Mouse (Mus musculus) heart, embryonic 10.5 days (tissue): ENCODE data around the gene Cbx7. TPM values are rescaled to one million over a fixed set of nuclear protein-coding genes. Genes with fewer than 3 reads are reported as not detected.
"Not testable (repeated sequence)": the region's sequence is repeated elsewhere in the genome, so short reads cannot be mapped to it uniquely, and the experiment has no call there.

ENCODE experiments used
- DNase-seq: peaks from one replicate; pipeline ENCODE4 v3.0.0-alpha.2; 2017; ENCODE audit warnings: low spot score
- H3K27ac ChIP-seq: fragments of 300-500 bp; sonication (generic); 2 replicates; pipeline ENCODE4 v1.5.1; 2016; ENCODE audit warnings: mild to moderate bottlenecking
- H3K27me3 ChIP-seq: fragments of 300-500 bp; sonication (generic); 2 replicates; pipeline ENCODE4 v1.6.1; 2016; ENCODE audit warnings: mild to moderate bottlenecking; ENCODE audit not compliant: poor library complexity, insufficient read depth, severe bottlenecking
- H3K36me3 ChIP-seq: fragments of 300-500 bp; sonication (generic); 2 replicates; pipeline ENCODE4 v1.6.1; 2016; ENCODE audit warnings: mild to moderate bottlenecking, moderate library complexity
- H3K4me1 ChIP-seq: fragments of 300-500 bp; sonication (generic); 2 replicates; pipeline ENCODE4 v1.6.1; 2016; ENCODE audit warnings: mild to moderate bottlenecking
- H3K4me3 ChIP-seq: fragments of 300-500 bp; sonication (generic); 2 replicates; pipeline ENCODE4 v1.5.1; 2016; ENCODE audit warnings: mild to moderate bottlenecking, moderate library complexity
- H3K9me3 ChIP-seq: fragments of 300-500 bp; sonication (generic); 2 replicates; pipeline ENCODE4 v1.6.1; 2016; ENCODE audit warnings: mild to moderate bottlenecking, moderate library complexity
- WGBS: fragments of 180-500 bp; shearing (Covaris S2); methylation state at CpG from one replicate; pipeline ENCODE4 v1.1.7; 2016; 5-methylcytosine and 5-hydroxymethylcytosine counted together
- polyA plus RNA-seq: library from polyadenylated mRNA; unstranded; fragments of >200 nt; fragmentation: Nextera tagmentation; extraction: Ambion mirVana; gene quantifications from 2 replicates; pipeline ENCODE4 v1.2.1, GENCODE M21; 2016

The Cbx7 gene
- polyA plus RNA-seq, 1 experiment from 2014 or later: 0.82 TPM

DNA sequence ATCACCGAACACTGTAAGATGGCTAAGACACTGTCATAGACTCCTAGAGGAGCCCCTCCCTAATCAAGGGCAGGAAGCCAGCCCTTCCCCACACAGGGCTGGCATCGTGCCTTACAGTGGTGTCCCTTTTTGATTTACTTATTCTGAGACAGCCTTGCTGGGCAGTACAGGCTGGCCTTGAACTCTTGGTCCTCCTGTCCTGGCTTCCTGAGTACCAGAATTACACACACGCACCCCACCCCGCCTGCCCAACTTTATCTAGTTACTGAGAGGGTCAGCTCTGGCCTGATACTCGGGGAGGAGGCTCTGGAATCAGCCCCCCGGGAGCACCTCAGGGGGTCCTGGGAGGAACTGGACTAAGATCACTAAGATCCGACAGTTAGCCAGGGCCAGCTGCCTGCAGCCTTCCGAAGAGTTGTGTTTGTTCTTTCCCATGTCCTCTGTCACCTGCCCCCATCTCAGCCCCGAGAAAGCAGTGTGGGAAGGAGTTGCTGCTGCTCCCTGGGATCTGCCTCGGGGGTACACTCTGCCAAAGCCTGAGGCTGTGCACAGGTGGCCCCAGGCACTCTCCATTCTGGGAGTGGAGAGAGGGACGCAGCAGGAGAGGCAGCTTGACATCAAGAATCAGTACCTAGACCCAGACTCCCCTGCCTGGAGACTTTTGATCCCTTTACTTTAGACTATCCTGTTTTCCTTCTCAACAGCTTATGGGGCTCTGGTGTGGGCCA is 18.3 kb downstream of the Cbx7 start:
- Histone ChIP-seq H3K9me3 (no peaks in the 10 kb centered on the region), H3K36me3 (no peaks in the 10 kb centered on the region), H3K4me1 (peaks cover 49% of the 10 kb centered on the region), H3K27me3 (peaks cover 9% of the 10 kb centered on the region), H3K27ac (peak overlapping the region; percentile 77), H3K4me3 (no peak overlapping the region)
- 44% methylated on average over 11 of the region's 11 CpGs for WGBS
- DNase-seq: no peak

DNA sequence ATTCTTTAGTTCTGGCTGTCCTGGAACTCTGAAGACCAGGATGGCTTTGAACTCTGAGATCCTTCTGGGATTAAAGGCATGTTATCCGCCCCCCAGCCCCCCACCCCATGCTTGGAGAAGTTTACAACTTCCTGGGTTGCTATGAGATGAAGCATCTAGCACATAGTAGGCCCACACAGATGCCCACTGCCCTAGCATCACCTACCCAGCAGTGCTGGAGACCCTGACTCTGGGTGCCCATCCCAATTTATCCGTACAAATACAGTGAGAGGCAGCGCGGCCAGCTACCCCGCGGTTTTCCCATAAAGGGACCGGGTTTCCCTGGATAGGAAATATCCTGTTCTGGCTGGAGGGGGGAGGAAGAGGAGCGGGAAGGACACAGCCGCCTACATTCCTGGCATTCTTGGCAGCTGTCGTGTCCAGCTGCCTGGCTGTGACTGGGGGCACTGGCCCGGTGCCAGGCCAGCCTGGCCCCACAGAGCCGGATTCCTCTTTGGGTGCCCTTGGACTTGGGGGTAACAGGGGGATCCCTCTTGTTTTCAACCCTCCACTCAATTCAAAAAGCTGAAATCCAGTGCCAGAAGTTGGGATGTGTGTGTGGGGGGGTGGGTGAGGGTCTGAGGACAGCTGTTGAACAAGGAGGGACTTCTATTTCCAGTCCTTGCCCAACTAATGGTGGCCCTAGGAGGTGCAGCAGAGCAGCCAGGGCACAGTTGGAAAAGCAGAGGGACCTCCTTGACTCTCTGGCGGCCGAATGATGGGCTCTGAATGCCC is 19.0 kb downstream of the Cbx7 start:
- Histone ChIP-seq H3K27ac (peak overlapping the region; percentile 77), H3K9me3 (no peaks in the 10 kb centered on the region), H3K4me3 (no peak overlapping the region), H3K36me3 (no peaks in the 10 kb centered on the region), H3K4me1 (peaks cover 49% of the 10 kb centered on the region), H3K27me3 (peaks cover 2% of the 10 kb centered on the region; the same call in 1 of the 2 replicates)
- no peak for DNase-seq
- 36% methylated on average over 14 of the region's 14 CpGs for WGBS

DNA sequence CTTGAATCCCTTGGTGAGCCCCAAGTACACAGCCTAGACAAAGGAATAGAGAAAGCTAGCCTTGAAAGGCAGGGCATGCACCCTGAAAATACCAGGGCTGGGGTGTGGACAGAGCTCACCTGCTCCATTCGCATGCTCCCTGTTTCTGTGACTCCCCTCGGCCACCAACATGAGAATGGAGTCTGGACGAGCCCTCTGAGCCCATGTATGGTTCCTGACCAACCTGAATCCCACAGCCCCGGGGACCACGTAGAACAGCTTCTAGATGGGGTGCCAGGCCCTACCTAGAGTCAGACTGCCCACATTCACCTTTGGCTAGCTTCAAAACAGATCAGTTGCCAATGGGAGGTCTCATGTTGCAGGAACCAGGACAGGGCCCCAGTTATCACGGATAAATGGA is 19.7 kb downstream of the Cbx7 start:
- 67% methylated on average over 6 of the region's 6 CpGs for WGBS
- Histone ChIP-seq H3K4me1 (peaks cover 53% of the 10 kb centered on the region), H3K4me3 (peak overlapping the region; percentile 51; the same call in 1 of the 2 replicates), H3K9me3 (no peaks in the 10 kb centered on the region), H3K27me3 (no peaks in the 10 kb centered on the region; the same call in 1 of the 2 replicates), H3K27ac (peak overlapping the region; percentile 77), H3K36me3 (no peaks in the 10 kb centered on the region)
- no peak for DNase-seq

DNA sequence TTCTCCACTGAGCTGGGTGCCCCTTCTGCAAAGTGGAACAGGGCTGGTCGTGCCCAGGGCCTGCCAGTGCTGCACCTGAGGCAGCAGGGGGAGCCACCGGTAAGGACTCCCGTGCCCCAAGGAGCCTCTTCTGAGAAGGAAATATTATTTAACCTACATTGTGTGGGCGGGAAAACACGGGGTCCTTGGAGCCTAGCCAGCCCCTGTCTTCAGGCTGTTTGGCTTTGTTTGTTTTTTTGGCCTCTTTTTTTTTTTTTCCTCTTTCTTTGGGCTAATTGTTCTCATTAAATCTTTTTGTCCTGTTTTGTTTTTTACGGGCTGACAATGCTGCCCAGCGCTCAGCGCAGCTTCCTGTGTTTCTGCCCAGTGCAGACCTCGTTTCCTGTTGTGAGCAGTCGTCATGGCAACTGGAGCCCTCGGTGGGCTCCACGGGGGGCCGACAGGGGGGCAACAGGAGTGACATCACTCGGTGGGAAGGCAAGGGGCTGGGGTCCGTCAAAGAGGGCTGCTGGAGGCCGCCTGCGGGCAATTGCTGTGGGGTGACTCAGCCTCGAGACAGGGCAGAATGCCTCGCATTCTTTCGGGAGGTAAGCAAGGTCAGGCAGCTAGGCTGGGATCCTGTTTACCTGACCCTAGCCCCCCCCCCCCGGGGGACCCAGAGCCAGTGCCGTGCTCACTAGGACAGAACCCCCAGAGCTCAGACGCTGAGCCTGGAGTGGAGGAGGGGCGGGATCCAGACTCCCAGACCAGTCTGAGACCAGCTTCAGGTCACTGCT is 20.5 kb downstream of the Cbx7 start:
- no peaks in the 10 kb centered on the region; the same call in 1 of the 2 replicates for H3K27me3 ChIP-seq
- H3K9me3 ChIP-seq: no peaks in the 10 kb centered on the region
- H3K4me1 ChIP-seq: peaks cover 49% of the 10 kb centered on the region
- peak; percentile 85 for DNase-seq
- H3K4me3 ChIP-seq: peak overlapping the region; percentile 51
- peak overlapping the region; percentile 77 for H3K27ac ChIP-seq
- WGBS: 3% methylated on average over 23 of the region's 24 CpGs
- no peaks in the 10 kb centered on the region for H3K36me3 ChIP-seq

DNA sequence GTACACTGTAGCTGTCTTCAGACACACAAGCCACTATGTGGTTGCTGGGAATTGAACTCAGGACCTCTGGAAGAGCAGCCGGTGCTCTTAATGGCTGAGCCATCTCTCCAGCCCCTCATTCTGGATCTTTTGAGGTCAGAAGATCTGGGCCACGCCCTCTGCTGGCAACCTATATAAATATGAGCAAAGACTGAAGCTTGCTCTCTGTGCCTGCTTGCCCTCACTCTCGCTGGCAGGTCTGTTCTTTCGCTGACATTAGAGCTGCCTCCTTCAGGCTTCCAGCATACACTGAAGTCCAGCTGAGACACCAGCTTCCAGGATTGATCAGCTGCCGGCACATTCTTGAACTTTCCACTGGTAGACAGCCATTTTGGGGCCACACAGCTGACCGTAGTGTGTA is 23.2 kb downstream of the Cbx7 start:
- H3K36me3 ChIP-seq: no peaks in the 10 kb centered on the region
- DNase-seq: no peak
- H3K4me1 ChIP-seq: peaks cover 41% of the 10 kb centered on the region
- no peak overlapping the region for H3K4me3 ChIP-seq
- no peaks in the 10 kb centered on the region for H3K9me3 ChIP-seq
- WGBS: 67% methylated on average over 6 of the region's 6 CpGs
- no peak overlapping the region for H3K27ac ChIP-seq
- peaks cover 21% of the 10 kb centered on the region for H3K27me3 ChIP-seq

DNA sequence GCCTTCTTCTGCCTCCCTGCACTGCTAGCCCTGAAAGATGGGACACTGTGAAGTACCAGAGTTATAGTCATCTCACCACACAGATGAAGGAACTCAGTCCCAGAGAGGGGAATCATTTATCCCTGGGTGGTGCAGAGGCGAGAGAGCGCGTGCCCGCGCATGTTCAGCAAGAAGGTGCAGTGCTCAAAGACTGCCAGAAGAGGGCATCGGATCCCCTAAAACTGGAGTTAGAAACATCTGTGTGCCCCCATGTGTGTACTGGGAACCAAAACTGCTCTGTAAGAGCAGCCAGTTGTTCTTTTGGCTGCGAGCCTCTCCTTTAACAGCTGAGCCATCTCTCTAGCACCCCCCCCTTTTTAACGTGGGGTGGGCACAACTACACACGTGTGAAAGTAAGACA is 24.1 kb downstream of the Cbx7 start:
- no peak overlapping the region for H3K4me3 ChIP-seq
- peaks cover 32% of the 10 kb centered on the region for H3K4me1 ChIP-seq
- DNase-seq: no peak
- peaks cover 21% of the 10 kb centered on the region for H3K27me3 ChIP-seq
- no peaks in the 10 kb centered on the region for H3K9me3 ChIP-seq
- no peak overlapping the region for H3K27ac ChIP-seq
- 54% methylated on average over 9 of the region's 9 CpGs for WGBS
- no peaks in the 10 kb centered on the region for H3K36me3 ChIP-seq

DNA sequence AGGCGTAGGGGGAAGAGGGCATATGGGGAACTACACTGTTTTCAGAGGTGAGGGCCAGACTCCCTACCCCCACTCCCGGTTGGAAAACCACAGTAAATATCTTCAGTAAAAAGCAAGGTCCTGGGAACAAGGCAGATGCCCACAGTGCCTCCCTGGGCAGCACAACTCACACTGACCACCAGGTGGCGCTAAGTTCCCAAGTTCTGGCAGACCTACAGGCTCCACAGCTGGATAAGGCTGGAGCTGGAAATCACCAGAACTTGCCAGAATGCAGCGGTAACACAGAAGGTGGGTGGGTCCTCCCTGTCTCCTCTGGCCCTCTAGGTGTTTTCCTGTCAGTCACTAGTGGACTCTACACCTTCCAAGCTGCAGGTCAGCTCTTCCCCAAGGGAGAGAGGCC is 24.9 kb downstream of the Cbx7 start:
- H3K27ac ChIP-seq: no peak overlapping the region
- WGBS: 9% methylated on average over 4 of the region's 4 CpGs
- H3K4me3 ChIP-seq: no peak overlapping the region
- H3K4me1 ChIP-seq: peaks cover 24% of the 10 kb centered on the region
- peaks cover 21% of the 10 kb centered on the region for H3K27me3 ChIP-seq
- peak; percentile 93 for DNase-seq
- H3K9me3 ChIP-seq: no peaks in the 10 kb centered on the region
- no peaks in the 10 kb centered on the region for H3K36me3 ChIP-seq

DNA sequence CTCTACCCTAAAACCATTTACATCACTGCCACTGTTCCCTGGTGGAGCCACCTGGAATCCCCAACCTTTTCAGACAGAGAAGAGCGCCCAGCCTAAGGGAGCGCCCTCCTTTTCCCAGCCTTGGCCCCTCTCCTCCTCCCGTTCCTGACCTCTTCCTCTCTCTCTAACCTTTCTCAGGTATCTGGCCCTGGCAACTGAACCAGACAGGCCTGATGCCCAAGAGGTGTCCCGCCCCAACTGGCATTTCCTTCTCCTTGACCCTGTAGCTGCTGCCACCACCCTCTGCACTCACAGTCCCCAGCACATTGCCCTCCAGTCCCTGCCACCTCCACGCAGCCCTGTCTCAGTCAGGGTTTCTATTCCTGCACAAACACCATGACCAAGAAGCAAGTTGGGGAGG is 26.0 kb downstream of the Cbx7 start:
- DNase-seq: no peak
- no peak overlapping the region for H3K27ac ChIP-seq
- H3K36me3 ChIP-seq: no peaks in the 10 kb centered on the region
- WGBS: 80% methylated on average over 5 of the region's 5 CpGs
- no peak overlapping the region for H3K4me3 ChIP-seq
- peaks cover 21% of the 10 kb centered on the region for H3K27me3 ChIP-seq
- peaks cover 14% of the 10 kb centered on the region for H3K4me1 ChIP-seq
- no peaks in the 10 kb centered on the region for H3K9me3 ChIP-seq

DNA sequence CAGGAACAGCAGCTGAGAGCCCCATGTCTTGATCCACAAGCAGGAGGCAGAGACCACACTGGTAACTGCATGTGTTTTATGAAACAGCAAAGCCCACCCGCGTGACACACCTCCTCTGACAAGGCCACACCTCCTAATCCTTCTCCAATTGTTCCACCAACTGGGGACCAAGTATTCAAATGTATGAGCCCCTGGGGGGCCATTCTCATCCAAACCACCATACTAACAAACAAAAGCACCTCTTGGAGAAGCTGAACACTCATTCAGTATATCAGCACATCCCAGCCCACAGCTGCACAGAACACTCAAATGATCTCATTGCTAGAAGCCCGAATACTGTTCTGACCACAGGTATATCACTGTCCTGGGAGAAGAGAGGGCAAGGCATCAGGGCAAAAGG is 27.3 kb downstream of the Cbx7 start:
- H3K9me3 ChIP-seq: no peaks in the 10 kb centered on the region
- peaks cover 21% of the 10 kb centered on the region for H3K27me3 ChIP-seq
- peaks cover 5% of the 10 kb centered on the region; the same call in 1 of the 2 replicates for H3K4me1 ChIP-seq
- H3K36me3 ChIP-seq: no peaks in the 10 kb centered on the region
- H3K27ac ChIP-seq: no peak overlapping the region
- WGBS: 80% methylated on average over 3 of the region's 3 CpGs
- no peak overlapping the region for H3K4me3 ChIP-seq
- DNase-seq: no peak

DNA sequence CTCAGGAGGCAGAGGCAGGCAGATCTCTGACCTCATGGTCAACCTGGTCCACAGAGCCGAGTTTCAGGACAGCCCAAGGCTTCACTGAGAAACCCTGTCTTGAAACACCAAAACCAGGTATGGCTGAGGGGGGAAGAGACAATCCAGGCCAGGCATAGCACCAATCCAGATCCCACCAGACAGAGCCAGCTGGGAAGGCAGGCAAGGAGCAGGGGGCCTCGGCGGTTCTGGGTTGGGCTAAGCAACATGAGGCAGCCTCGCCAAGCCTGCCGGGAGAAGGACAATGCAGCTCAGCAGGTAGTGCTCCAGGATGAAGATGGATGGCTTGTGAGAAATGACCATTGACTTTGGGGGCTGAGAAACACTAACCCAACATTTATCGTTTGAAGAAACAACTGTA is 28.4 kb downstream of the Cbx7 start:
- Histone ChIP-seq H3K4me3 (no peak overlapping the region), H3K9me3 (no peaks in the 10 kb centered on the region), H3K27ac (no peak overlapping the region), H3K27me3 (peaks cover 21% of the 10 kb centered on the region), H3K4me1 (peaks cover 5% of the 10 kb centered on the region; the same call in 1 of the 2 replicates), H3K36me3 (no peaks in the 10 kb centered on the region)
- DNase-seq: no peak
- 84% methylated on average over 6 of the region's 6 CpGs for WGBS

DNA sequence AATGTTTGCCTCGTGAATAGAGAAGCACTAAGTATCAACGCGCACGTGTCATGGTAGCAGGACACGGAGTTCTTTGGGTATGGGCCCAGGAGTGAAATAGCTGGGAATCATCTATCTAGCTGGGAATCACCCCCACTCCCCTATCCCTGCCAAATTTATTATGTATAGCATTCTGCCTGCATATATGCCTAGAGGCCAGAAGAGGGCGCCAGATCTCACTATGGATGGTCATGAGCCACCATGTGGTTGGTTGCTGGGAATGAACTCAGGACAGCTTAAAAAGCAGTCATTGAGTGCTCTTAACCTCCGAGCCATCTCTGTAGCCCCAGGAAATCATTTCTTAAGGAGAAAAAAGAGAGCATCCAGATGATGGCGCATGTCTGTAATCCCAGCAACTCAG is 30.0 kb downstream of the Cbx7 start:
- Histone ChIP-seq H3K27me3 (peaks cover 21% of the 10 kb centered on the region), H3K27ac (no peak overlapping the region), H3K4me1 (no peaks in the 10 kb centered on the region), H3K36me3 (no peaks in the 10 kb centered on the region), H3K9me3 (no peaks in the 10 kb centered on the region), H3K4me3 (no peak overlapping the region)
- DNase-seq: no peak
- WGBS: 16% methylated on average over 8 of the region's 8 CpGs

DNA sequence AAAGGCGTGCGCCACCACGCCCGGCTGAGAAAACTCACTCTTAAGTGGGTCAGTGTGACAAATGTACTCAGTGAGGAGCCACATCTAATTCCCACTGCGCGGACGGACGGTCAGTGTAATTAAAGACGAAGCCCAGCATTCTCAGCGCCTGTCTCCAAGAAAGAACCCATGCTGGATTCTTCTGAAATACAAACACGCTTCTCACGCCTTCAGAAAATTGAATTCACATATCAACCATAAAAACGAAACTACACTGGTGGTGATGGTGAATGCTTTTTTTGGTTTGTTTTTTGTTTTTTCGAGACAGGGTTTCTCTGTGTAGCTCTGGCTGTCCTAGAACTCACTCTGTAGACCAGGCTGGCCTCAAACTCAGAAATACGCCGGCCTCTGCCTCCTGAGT is 31.0 kb downstream of the Cbx7 start:
- Histone ChIP-seq H3K27me3 (peaks cover 28% of the 10 kb centered on the region), H3K27ac (no peak overlapping the region), H3K4me3 (no peak overlapping the region), H3K4me1 (no peaks in the 10 kb centered on the region), H3K9me3 (no peaks in the 10 kb centered on the region), H3K36me3 (no peaks in the 10 kb centered on the region)
- no peak for DNase-seq
- 86% methylated on average over 16 of the region's 16 CpGs for WGBS

DNA sequence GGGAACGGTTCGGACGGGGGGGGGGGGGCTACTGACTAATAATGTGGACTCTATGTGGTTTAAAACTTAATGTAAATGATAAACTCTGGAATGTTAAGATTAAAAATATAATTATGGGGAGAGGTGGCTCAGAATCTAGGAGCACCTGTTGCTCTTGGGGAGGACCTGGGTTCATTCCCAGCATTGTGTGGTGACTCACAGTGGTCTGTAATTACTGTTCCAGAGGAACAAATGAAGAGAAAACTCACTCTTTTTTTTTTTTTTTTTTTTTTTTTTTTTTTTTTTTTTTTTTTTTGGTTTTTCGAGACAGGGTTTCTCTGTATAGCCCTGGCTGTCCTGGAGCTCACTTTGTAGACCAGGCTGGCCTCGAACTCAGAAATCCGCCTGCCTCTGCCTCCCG is 31.4 kb downstream of the Cbx7 start:
- not testable (repeated sequence) for H3K4me3 ChIP-seq, H3K9me3 ChIP-seq, H3K36me3 ChIP-seq, H3K27ac ChIP-seq, H3K4me1 ChIP-seq, DNase-seq
- H3K27me3 ChIP-seq: peaks cover 28% of the 10 kb centered on the region
- 86% methylated on average over 6 of the region's 7 CpGs for WGBS
